Mouse (Mus musculus) left cerebral cortex, adult 11 months (tissue): ENCODE results near the gene Iqcg.

Experiments used
- DNase-seq: peaks from one replicate; pipeline ENCODE4 v3.0.0; 2022; ENCODE audit warnings: low spot score

Gene Iqcg

DNA sequence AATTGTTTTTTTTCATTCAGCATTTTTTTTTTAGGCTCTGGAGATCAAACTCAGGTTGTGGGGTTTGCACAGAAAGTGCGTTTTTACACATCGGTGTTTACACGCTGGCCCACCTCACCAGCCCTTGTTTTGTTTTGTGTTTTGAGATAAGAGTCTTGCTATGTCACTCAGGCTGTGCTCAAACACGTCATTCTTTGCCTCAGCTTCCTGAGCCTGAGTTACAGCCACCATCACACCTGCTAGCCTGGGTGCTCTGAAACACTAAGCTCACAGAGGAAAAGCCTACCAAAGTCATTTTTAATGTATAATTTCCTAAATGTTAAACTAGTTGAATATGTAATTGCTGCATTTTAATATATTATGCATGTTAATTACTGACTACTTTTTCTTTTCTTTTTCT, 74.6 kb downstream of the Iqcg start:
- DNase-seq = no peak

DNA sequence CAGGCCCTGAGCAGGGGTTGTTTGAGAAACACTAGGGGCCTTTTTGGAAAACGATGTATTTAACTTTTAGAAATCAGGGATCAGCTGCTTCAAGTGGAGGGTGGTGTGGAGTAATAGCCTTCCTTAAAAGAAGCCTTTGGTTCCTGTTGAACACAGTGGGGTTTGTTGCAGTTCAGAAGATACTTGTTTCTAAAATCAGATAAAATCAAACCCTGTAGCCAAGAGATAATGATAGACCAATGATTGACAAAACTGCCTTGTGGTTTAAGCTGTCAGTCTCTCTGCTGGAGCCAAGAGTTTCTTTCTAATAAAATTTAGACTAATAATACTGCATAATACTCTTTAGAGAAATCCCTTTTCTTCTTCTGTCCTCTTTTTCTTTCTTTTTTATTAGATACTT, 75.8 kb downstream of the Iqcg start:
- DNase-seq = no peak

DNA sequence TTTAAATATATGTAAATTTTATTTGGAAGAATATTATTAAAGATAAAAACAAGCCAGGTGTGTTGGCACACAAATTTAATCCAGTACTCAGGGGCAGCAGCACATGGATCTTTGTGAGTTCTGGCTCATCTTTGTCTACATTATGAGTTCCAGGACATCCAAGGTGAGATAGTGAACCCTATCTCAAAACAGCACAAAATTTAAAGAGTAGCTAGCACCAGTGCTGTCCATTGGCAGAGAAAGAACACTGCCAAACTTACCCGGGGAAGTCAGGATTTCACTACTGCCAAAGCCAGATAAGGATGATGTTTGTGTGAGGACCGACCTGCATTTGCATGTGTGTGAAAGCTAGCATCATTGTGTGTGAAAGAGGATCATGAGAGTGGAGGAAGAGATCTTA, 83.0 kb downstream of the Iqcg start:
- no peak for DNase-seq

DNA sequence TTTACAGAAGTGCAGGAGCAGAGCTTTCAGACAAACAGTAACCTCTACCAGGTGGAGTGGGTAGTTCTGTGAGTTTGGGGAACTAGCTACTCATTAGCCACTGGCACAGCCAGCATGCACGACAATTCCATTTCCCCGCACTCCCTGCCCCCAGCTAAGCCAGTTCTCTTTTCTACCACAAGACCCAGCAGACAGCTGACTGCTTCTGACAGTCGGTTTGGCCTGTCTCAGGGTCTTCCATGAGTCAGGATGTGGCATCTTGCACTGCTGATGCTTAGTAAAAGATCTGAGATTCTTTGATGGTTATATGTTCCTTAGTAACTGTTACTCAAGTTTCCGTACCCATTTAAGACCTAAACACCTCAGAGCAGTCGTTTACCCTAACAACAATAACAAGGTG, 83.5 kb downstream of the Iqcg start:
- DNase-seq = no peak
